Mouse (Mus musculus) lung, postnatal 0 days (tissue): Measurements from ENCODE around the gene Atg13.

Source experiments
- CTCF ChIP-seq: IDR thresholded peaks from 2 replicates; pipeline ENCODE4 v1.5.1; 2016; ENCODE audit warnings: antibody characterized with exemption, mild to moderate bottlenecking
- EP300 ChIP-seq: IDR thresholded peaks from 2 replicates; pipeline ENCODE4 v1.6.1; 2016; ENCODE audit warnings: antibody characterized with exemption, mild to moderate bottlenecking, control low read depth

DNA sequence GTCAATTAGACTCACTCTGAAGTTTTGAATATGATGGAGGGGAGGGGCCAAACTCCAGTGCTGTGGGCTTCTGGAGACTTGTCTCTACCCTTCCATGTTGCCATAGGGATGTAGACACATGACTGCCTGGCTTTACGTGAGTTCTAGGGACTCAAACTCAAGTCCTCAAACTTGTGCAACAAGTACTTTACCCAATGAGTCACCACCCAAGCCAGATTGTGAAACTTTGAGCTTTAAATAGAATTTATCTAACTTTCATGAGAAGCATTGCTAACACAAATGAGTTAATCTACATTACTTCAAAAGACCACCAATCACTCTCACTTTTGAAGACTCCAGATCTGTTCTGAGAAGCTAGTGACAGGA is 14.2 kb downstream of the Atg13 start:
- TF ChIP-seq CTCF, result no peak
- TF ChIP-seq EP300, result peak; percentile 93
